Mouse (Mus musculus) liver, adult 2 months (tissue): ENCODE data around the gene Klf2. TPM values are rescaled to one million over a fixed set of nuclear protein-coding genes. Genes with fewer than 3 reads are reported as not detected.

Experiments used
- DNase-seq: peaks from one replicate; pipeline ENCODE4 v3.0.0-alpha.2; 2011; ENCODE audit warnings: low read depth, low spot score; ENCODE audit errors: extremely low read depth
- H3K27ac ChIP-seq: fragments of 200-500 bp; replicated peaks from 2 replicates; pipeline ENCODE4 v1.5.1; 2012; ENCODE audit warnings: low read depth, mild to moderate bottlenecking, control low read depth, inconsistent platforms, low read length; ENCODE audit not compliant: insufficient read depth
- H3K27me3 ChIP-seq: fragments of 200-500 bp; 2 replicates; pipeline ENCODE4 v1.6.1; 2012; ENCODE audit warnings: mild to moderate bottlenecking, moderate library complexity, low read length, inconsistent platforms; ENCODE audit not compliant: control insufficient read depth, insufficient read depth
- H3K36me3 ChIP-seq: fragments of 200-500 bp; 2 replicates; pipeline ENCODE4 v1.6.1; 2012; ENCODE audit warnings: low read length, inconsistent platforms; ENCODE audit not compliant: control insufficient read depth, insufficient read depth
- H3K4me1 ChIP-seq: fragments of 200-500 bp; 2 replicates; pipeline ENCODE4 v1.6.1; 2011; ENCODE audit warnings: low read length; ENCODE audit not compliant: control insufficient read depth, insufficient read depth
- H3K4me3 ChIP-seq: fragments of 200-500 bp; 2 replicates; pipeline ENCODE4 v1.5.1; 2011; ENCODE audit warnings: low read depth, mild to moderate bottlenecking, control low read depth, low read length, moderate library complexity; ENCODE audit not compliant: insufficient read depth
- H3K79me2 ChIP-seq: fragments of 200-500 bp; 2 replicates; pipeline ENCODE4 v1.6.1; 2012; ENCODE audit warnings: inconsistent platforms, mild to moderate bottlenecking, low read length, moderate library complexity; ENCODE audit not compliant: control insufficient read depth, insufficient read depth
- H3K9ac ChIP-seq: fragments of 200-500 bp; 2 replicates; pipeline ENCODE4 v1.6.1; 2012; ENCODE audit warnings: low read depth, mild to moderate bottlenecking, control low read depth, inconsistent platforms, low read length
- CTCF ChIP-seq: fragments of 200-500 bp; IDR thresholded peaks from 2 replicates; pipeline ENCODE4 v1.5.1; 2011; ENCODE audit warnings: low read depth, low read length, control low read depth
- POLR2A ChIP-seq: fragments of 200-500 bp; IDR thresholded peaks from 2 replicates; pipeline ENCODE4 v1.6.1; 2011; ENCODE audit warnings: low read length, control low read depth; ENCODE audit not compliant: insufficient read depth; ENCODE audit errors: extremely low read depth
- whole genome bisulfite sequencing: fragments of 180-500 bp; shearing (Covaris S2); methylation state at CpG from one replicate; pipeline ENCODE4 v1.1.7; 2018; 5-methylcytosine and 5-hydroxymethylcytosine counted together
- polyA plus RNA-seq: library from polyadenylated mRNA; depleted of rRNA; stranded (reverse); fragments of >200 nt; gene quantifications from 2 replicates; pipeline ENCODE4 v1.2.3, GENCODE M21; 2012
- total RNA-seq: library from RNA; depleted of rRNA; stranded (reverse); fragments of >200 nt; gene quantifications from 2 replicates; pipeline ENCODE4 v1.2.3, GENCODE M21; 2014

Klf2 gene
- total and polyA plus RNA-seq, 2 experiments: 2.8 to 6.0 TPM

GRCm38 (mm10) chr8:72291104-72291503 lies 27.7 kb upstream of the Klf2 start:
- Histone ChIP-seq H3K79me2 (no peaks in the 10 kb centered on the region), H3K4me1 (peaks cover 7% of the 10 kb centered on the region; the same call in 1 of the 2 replicates), H3K9ac (no peak overlapping the region), H3K27ac (no peak overlapping the region), H3K27me3 (no peaks in the 10 kb centered on the region), H3K36me3 (no peaks in the 10 kb centered on the region), H3K4me3 (no peak overlapping the region)
- TF ChIP-seq POLR2A: no peak
- no peak for TF ChIP-seq CTCF
- 80% methylated on average over 2 of the region's 2 CpGs for WGBS
- DNase-seq: no peak

DNA sequence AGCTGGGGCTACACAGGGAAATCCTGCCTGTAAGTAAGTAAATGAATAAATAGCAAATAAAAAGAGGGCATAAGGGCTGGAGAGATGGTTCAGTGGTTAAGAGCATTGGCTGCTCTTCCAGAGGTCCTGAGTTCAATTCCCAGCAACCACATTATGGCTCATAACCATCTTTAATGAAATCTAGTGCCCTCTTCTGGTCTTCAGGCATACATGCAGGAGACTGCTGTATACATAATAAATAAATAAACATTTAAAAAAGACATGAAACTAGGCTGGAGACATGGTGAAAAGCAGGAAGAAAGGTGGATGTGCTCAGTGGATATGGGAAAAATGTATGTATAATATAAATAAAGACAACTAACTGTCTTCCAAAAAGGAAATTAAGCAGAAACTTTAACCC lies 25.5 kb upstream of the Klf2 start:
- Histone ChIP-seq H3K4me1 (peaks cover 7% of the 10 kb centered on the region; the same call in 1 of the 2 replicates), H3K27me3 (no peaks in the 10 kb centered on the region), H3K27ac (no peak overlapping the region), H3K9ac (no peak overlapping the region), H3K4me3 (no peak overlapping the region), H3K79me2 (no peaks in the 10 kb centered on the region), H3K36me3 (no peaks in the 10 kb centered on the region)
- TF ChIP-seq POLR2A: no peak
- no peak for TF ChIP-seq CTCF
- no peak for DNase-seq

DNA sequence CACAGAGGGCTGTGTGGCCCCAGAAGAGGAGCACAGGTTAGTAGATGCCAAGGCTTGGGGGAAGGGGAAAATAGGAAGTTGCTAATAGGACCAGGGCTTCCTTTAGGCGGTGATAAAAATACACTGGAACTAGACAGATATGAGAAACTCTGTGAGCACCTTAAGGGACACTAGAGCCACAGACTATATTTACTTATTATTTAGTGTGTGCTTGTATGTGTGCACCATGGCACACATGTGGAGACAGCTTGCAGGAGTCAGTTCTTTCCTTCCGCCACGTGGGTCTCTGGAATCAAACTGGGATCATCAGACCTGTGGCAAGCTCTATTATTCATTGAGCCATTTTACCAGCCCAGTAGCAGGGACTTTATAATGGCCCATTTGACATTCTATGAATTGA lies 23.7 kb upstream of the Klf2 start:
- DNase-seq: no peak
- TF ChIP-seq CTCF (no peak), POLR2A (no peak)
- no peaks in the 10 kb centered on the region for H3K27me3 ChIP-seq
- peak overlapping the region; percentile 82 for H3K27ac ChIP-seq
- H3K36me3 ChIP-seq: no peaks in the 10 kb centered on the region
- no peaks in the 10 kb centered on the region for H3K79me2 ChIP-seq
- H3K4me1 ChIP-seq: peaks cover 7% of the 10 kb centered on the region; the same call in 1 of the 2 replicates
- no peak overlapping the region for H3K9ac ChIP-seq
- 66% methylated on average over 3 of the region's 3 CpGs for WGBS
- H3K4me3 ChIP-seq: no peak overlapping the region

GRCm38 (mm10) chr8:72295679-72296078 lies 23.2 kb upstream of the Klf2 start:
- 58% methylated on average over 8 of the region's 8 CpGs for WGBS
- DNase-seq: peak; percentile 51
- Histone ChIP-seq H3K4me3 (no peak overlapping the region), H3K27me3 (no peaks in the 10 kb centered on the region), H3K79me2 (no peaks in the 10 kb centered on the region), H3K9ac (peak overlapping the region; percentile 34; the same call in 1 of the 2 replicates), H3K4me1 (peaks cover 7% of the 10 kb centered on the region; the same call in 1 of the 2 replicates), H3K27ac (peak overlapping the region; percentile 82), H3K36me3 (no peaks in the 10 kb centered on the region)
- TF ChIP-seq POLR2A (peak; percentile 78; the same call in 1 of the 2 replicates), CTCF (no peak)

DNA sequence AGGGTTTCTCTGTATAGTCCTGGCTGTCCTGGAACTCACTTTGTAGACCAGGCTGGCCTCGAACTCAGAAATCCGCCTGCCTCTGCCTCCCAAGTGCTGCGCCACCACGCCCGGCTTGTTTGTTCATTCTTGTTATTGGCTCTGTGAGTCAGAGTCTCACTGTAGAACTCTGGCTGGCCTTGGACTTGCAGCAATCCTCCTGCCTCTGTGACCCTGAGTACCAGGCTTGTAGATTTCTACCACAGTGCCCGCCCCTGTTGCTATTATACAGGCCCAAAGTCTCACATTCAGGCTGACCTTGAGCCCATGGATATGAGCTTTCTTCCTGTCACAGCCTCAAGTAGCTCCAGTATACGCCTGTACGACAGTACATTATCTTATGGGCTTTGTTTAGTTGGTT lies 22.3 kb upstream of the Klf2 start:
- 0 out of 2 replicates have a peak overlapping the region, but pooled peaks have one; percentile 6 for H3K27ac ChIP-seq
- 91% methylated on average over 8 of the region's 8 CpGs for WGBS
- H3K4me3 ChIP-seq: no peak overlapping the region
- no peaks in the 10 kb centered on the region for H3K79me2 ChIP-seq
- H3K36me3 ChIP-seq: no peaks in the 10 kb centered on the region
- no peaks in the 10 kb centered on the region for H3K27me3 ChIP-seq
- TF ChIP-seq CTCF (no peak), POLR2A (no peak)
- peaks cover 7% of the 10 kb centered on the region; the same call in 1 of the 2 replicates for H3K4me1 ChIP-seq
- DNase-seq: no peak
- H3K9ac ChIP-seq: no peak overlapping the region

GRCm38 (mm10) chr8:72298928-72299327 lies 19.9 kb upstream of the Klf2 start:
- no peak overlapping the region for H3K4me3 ChIP-seq
- TF ChIP-seq POLR2A: no peak
- TF ChIP-seq CTCF: no peak
- H3K36me3 ChIP-seq: no peaks in the 10 kb centered on the region
- 100% methylated on average over 1 of the region's 1 CpGs for WGBS
- no peaks in the 10 kb centered on the region for H3K27me3 ChIP-seq
- H3K9ac ChIP-seq: no peak overlapping the region
- peaks cover 10% of the 10 kb centered on the region; the same call in 1 of the 2 replicates for H3K4me1 ChIP-seq
- DNase-seq: no peak
- no peaks in the 10 kb centered on the region for H3K79me2 ChIP-seq
- H3K27ac ChIP-seq: no peak overlapping the region
